Comparison of ENCODE assay signal across 13 mouse cellular contexts in genomic region chr10:105666959-105667358, GRCm38 (mm10).
A peak's percentile ranks its signal among the peaks of the same experiment; 100 is the strongest.
DNase-seq lines count a peak whose midpoint lies in the region.
"Had no signal": no experiment of that assay in that cellular context is flagged by ENCODE, and none has a peak within 500 bp of the region (broad histone marks: within the 10 kb centered on the region; RNA-seq: fewer than 3 reads in every experiment).

No protein-coding gene starts in this region.

- peak; percentile 6 for DNase-seq in adrenal gland, adult 8-10 months
- DNase-seq in adrenal gland, postnatal 4 days (ENCODE audit: low spot score in 2 of 2): no peak
- DNase-seq in 416B (ENCODE audit: low read depth): peak; percentile 18
- DNase-seq in adrenal gland, postnatal 14 days: peak; percentile 18
- DNase-seq in telencephalon, adult 2 months (ENCODE audit: low read depth, low spot score): peak; percentile 3
- DNase-seq in right cerebral cortex, adult 18-20 months: no peak
- no peak for DNase-seq in spleen, adult 12 weeks (ENCODE audit: low spot score)
- DNase-seq: cerebellum, postnatal 14 days; gastrocnemius, postnatal 10 days; heart, adult 18-20 months; heart, postnatal 10 days; heart, postnatal 4 days; kidney, adult 18-20 months had no signal

Comparison
In these comparisons a context has a peak if more than half of its experiments do, and no peak if none do; other contexts are left out.
1. DNase-seq: peak in adrenal gland, adult 8-10 months (single experiment), 416B (single experiment), adrenal gland, postnatal 14 days (single experiment) and telencephalon, adult 2 months (single experiment); none in adrenal gland, postnatal 4 days (0 of 2), right cerebral cortex, adult 18-20 months (single experiment) and spleen, adult 12 weeks (single experiment).